Mouse (Mus musculus) kidney, postnatal 0 days (tissue): Measurements from ENCODE around the gene Lrrc2. TPM values are rescaled to one million over a fixed set of nuclear protein-coding genes. Genes with fewer than 3 reads are reported as not detected.

ENCODE experiments used
- ATAC-seq: fragments of 200-750 bp; cut with Nextera tagmentation; replicated peaks from 2 replicates; pipeline ENCODE4 v1.8.0; 2017; ENCODE audit warnings: low read depth, moderate number of reproducible peaks, moderate TSS enrichment, moderate library complexity; ENCODE audit not compliant: low FRiP score
- DNase-seq: peaks from one replicate; pipeline ENCODE4 v3.0.0-alpha.2; 2016; ENCODE audit warnings: low spot score
- H3K27ac ChIP-seq: fragments of 300-500 bp; sonication (generic); 2 replicates; pipeline ENCODE4 v1.5.1; 2014; ENCODE audit warnings: mild to moderate bottlenecking
- H3K27me3 ChIP-seq: fragments of 300-500 bp; sonication (generic); 2 replicates; pipeline ENCODE4 v1.6.1; 2014; ENCODE audit warnings: low read length, mixed read lengths; ENCODE audit not compliant: insufficient read depth
- H3K36me3 ChIP-seq: fragments of 300-500 bp; sonication (generic); 2 replicates; pipeline ENCODE4 v1.6.1; 2014; ENCODE audit warnings: low read length, mixed read lengths; ENCODE audit not compliant: insufficient read depth
- H3K4me1 ChIP-seq: fragments of 300-500 bp; sonication (generic); replicated peaks from 2 replicates; pipeline ENCODE4 v1.6.1; 2014; ENCODE audit warnings: antibody characterized with exemption, low read length, mixed read lengths; ENCODE audit not compliant: insufficient read depth
- H3K4me2 ChIP-seq: fragments of 300-500 bp; sonication (generic); 2 replicates; pipeline ENCODE4 v1.6.1; 2014; ENCODE audit warnings: mild to moderate bottlenecking, low read length, moderate library complexity, mixed read lengths
- H3K4me3 ChIP-seq: fragments of 300-500 bp; sonication (generic); replicated peaks from 2 replicates; pipeline ENCODE4 v1.5.1; 2014; ENCODE audit warnings: low read depth, low read length
- H3K9ac ChIP-seq: fragments of 300-500 bp; sonication (generic); 2 replicates; pipeline ENCODE4 v1.6.1; 2014; ENCODE audit warnings: low read depth, low read length
- H3K9me3 ChIP-seq: fragments of 300-500 bp; sonication (generic); replicated peaks from 2 replicates; pipeline ENCODE4 v1.6.1; 2016; ENCODE audit warnings: low read length, inconsistent platforms, mixed read lengths
- CTCF ChIP-seq: IDR thresholded peaks from 2 replicates; pipeline ENCODE4 v1.5.1; 2016; ENCODE audit warnings: antibody characterized with exemption, low read depth, mild to moderate bottlenecking, moderate library complexity
- WGBS: fragments of 180-500 bp; shearing (Covaris S2); extraction: QIAGEN DNeasy Blood & Tissue Kit; methylation state at CpG from one replicate; pipeline ENCODE4 v1.1.7; 2014; 5-methylcytosine and 5-hydroxymethylcytosine counted together
- polyA plus RNA-seq: library from polyadenylated mRNA; unstranded; fragments of >200 nt; fragmentation: Nextera tagmentation; extraction: Ambion mirVana; gene quantifications from 2 replicates; pipeline ENCODE4 v1.2.1, GENCODE M21; 2015

The Lrrc2 gene
- polyA plus RNA-seq, 1 experiment from 2014 or later, result 0.51 TPM

DNA sequence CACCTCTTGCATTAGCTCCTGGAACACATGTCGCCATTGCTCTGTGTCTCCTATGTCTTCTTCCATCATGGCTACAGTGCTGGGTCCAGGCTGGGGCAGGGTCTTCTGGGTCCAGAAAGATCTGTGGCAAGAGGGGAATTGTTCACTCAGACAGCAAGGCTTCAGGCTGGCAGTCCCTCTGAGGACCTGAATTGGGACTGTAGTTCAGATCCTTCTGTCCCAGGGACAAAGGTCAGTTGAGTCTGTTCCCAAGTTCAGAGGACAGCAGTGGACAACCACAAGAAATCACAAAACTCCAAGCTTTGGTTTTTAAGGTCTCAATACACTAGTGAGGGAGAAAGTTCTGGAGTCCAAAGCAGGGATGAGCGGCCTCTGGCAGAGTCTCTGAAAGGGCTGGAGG is 38.2 kb downstream of the Lrrc2 start:
- ATAC-seq, result no peak

DNA sequence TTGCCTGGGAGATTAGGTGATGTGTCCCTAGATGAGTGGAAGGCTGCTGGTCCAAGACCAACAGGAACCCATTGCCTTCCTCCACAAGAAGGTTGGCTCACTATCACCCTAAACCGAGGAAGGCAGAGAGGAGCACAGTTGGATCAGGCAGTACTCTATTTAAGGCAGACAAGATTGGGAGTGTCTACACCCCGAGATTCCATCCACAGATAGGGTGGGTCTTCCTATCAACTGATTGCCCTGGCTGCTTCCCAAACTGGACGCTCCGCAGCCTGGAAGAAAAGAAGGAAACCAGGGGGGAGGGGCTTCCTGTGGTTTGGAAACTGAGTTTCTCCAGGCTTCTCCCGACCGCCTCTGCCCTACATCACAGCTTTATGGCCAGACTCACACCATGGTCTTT is 38.9 kb downstream of the Lrrc2 start, which contains the start of gene Rtp3:
TSS of gene Rtp3 (minus strand) at position 380 of the 400 bp plus-strand sequence.
- no peak for TF ChIP-seq CTCF
- ATAC-seq (no peak), DNase-seq (no peak)
- Histone ChIP-seq H3K4me1 (no peaks in the 10 kb centered on the region), H3K9ac (no peak within 1 kb of the TSS), H3K4me2 (no peak within 1 kb of the TSS), H3K9me3 (no peaks in the 10 kb centered on the region), H3K36me3 (no peaks in the 10 kb centered on the region), H3K27me3 (no peaks in the 10 kb centered on the region), H3K4me3 (no peak within 1 kb of the TSS), H3K27ac (no peak within 1 kb of the TSS)
- WGBS, result 44% methylated on average over 6 of the region's 6 CpGs

More for the DNA sequence above, 38.2 kb downstream of the Lrrc2 start:
- H3K27me3 ChIP-seq, result no peaks in the 10 kb centered on the region
- WGBS, result 92% methylated on average over 2 of the region's 2 CpGs
- TF ChIP-seq CTCF, result no peak
- H3K4me2 ChIP-seq, result no peak overlapping the region
- no peak overlapping the region for H3K4me3 ChIP-seq
- no peaks in the 10 kb centered on the region for H3K9me3 ChIP-seq
- no peaks in the 10 kb centered on the region for H3K36me3 ChIP-seq
- no peak for DNase-seq
- no peak overlapping the region for H3K27ac ChIP-seq
- no peaks in the 10 kb centered on the region for H3K4me1 ChIP-seq
- no peak overlapping the region for H3K9ac ChIP-seq

- TF ChIP-seq CTCF, result no peak
- 28% methylated on average over 3 of the region's 3 CpGs for WGBS
- Histone ChIP-seq H3K27me3 (no peaks in the 10 kb centered on the region), H3K9me3 (no peaks in the 10 kb centered on the region), H3K4me3 (no peak overlapping the region), H3K4me1 (no peaks in the 10 kb centered on the region), H3K9ac (no peak overlapping the region), H3K27ac (no peak overlapping the region), H3K36me3 (no peaks in the 10 kb centered on the region), H3K4me2 (no peak overlapping the region)
- ATAC-seq (no peak), DNase-seq (peak; percentile 37)
Observed at GRCm38 (mm10) chr9:110993281-110993709, 42.0 kb downstream of the Lrrc2 start.

DNA sequence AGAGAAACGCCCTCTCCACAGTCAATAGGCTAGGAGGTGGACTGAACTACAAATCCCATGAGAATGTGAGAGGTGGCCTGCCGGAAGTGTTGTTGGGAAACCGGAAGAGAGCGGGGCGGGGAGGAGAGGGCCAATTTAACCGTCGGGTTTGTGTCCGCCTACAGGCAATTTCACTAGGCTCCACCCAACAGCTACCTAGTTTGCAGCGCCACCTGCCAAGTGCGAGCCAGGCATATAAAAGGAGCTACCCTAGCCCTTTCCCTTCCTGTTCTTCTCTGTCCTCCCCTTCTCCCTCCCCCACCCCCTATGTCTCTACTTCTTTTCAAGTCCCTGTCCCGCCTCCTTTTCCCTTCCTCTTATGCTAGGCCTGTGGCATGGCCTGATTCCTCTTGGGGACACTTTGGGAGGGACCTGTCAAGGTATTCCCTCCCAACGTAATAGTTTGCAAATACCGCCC is 43.4 kb downstream of the Lrrc2 start:
- Histone ChIP-seq H3K36me3 (no peaks in the 10 kb centered on the region), H3K9ac (no peak overlapping the region), H3K4me1 (no peaks in the 10 kb centered on the region), H3K9me3 (no peaks in the 10 kb centered on the region), H3K4me2 (peak overlapping the region; percentile 49), H3K27ac (no peak overlapping the region; the same call in 1 of the 2 replicates), H3K27me3 (no peaks in the 10 kb centered on the region), H3K4me3 (peak overlapping the region; percentile 26)
- WGBS, result 9% methylated on average over 13 of the region's 13 CpGs
- DNase-seq (peak; percentile 95), ATAC-seq (peak; percentile 76)
- TF ChIP-seq CTCF, result peak; percentile 55

DNA sequence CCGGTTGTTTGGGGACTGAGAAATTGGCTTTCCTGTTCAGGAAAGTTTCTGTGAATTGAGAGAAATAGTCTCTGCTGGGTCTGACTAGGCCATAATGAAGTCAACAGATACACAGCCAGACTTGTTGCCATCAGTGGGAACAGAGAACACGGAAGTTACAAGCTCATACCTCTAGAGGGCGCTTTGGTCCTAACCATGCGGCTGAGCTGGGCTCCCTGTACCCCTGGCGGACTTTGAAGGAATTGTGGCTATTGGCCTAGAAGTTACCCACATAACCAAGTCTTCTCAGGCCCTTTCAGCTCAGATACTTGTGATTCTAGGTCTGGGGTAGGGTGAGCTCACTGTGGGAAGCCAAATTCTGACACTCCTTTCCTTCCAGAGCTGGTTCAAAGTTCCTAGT is 45.9 kb downstream of the Lrrc2 start:
- peak; percentile 100 for TF ChIP-seq CTCF
- Histone ChIP-seq H3K4me3 (no peak overlapping the region), H3K27ac (no peak overlapping the region), H3K9ac (no peak overlapping the region), H3K27me3 (no peaks in the 10 kb centered on the region), H3K36me3 (no peaks in the 10 kb centered on the region), H3K4me1 (no peaks in the 10 kb centered on the region), H3K9me3 (no peaks in the 10 kb centered on the region), H3K4me2 (no peak overlapping the region)
- ATAC-seq (peak; percentile 68), DNase-seq (peak; percentile 97)
- 4% methylated on average over 5 of the region's 5 CpGs for WGBS

DNA sequence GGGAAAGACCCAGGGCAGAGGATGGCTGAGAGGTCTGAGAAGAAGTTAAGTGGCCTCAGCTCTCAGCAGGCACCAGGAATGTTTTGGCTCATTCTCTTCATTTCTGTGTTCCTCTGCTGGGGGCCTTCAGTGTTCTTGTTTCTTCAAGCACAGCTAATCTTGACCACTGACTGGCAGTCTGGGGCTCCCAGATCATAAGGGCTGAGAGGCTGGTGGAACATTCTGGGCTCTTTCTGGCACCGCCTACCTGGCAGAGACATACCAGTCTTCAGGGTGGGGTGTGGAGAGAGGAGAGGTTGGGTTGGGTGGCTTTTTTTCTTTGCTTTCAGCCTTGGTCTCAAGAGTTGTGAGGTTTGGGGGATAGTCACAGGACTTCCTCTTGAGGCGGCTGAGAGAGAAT is 47.7 kb downstream of the Lrrc2 start:
- no peak for TF ChIP-seq CTCF
- no peak overlapping the region for H3K4me3 ChIP-seq
- ATAC-seq, result no peak
- no peak overlapping the region for H3K27ac ChIP-seq
- no peaks in the 10 kb centered on the region for H3K4me1 ChIP-seq
- H3K4me2 ChIP-seq, result no peak overlapping the region
- H3K36me3 ChIP-seq, result no peaks in the 10 kb centered on the region
- 82% methylated on average over 2 of the region's 2 CpGs for WGBS
- H3K9ac ChIP-seq, result no peak overlapping the region
- no peaks in the 10 kb centered on the region for H3K9me3 ChIP-seq
- H3K27me3 ChIP-seq, result no peaks in the 10 kb centered on the region
- no peak for DNase-seq

DNA sequence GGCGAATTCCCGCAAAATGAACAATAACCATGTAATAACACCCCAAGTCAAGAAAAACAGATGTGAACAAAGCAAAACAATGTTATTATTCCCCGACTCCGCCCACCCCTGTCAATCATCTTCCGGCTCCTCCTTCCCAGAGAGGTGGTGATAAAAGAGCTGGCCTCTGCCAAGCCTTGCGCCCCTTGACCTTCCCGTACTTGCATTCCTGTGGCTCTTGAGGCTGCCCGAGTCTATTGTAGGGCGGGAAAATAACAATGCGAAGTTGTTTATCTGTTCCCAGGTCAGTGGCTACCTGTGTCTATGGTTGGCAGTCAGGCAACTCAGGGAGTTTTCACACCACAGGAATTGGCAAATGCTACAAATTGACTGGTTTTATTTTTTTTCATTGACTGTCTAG is 48.5 kb downstream of the Lrrc2 start:
- ATAC-seq (no peak), DNase-seq (peak; percentile 15)
- 69% methylated on average over 10 of the region's 10 CpGs for WGBS

More for the DNA sequence above, 48.5 kb downstream of the Lrrc2 start:
- Histone ChIP-seq H3K27me3 (no peaks in the 10 kb centered on the region), H3K9me3 (no peaks in the 10 kb centered on the region), H3K9ac (no peak overlapping the region), H3K4me2 (no peak overlapping the region), H3K4me1 (no peaks in the 10 kb centered on the region), H3K27ac (no peak overlapping the region), H3K36me3 (no peaks in the 10 kb centered on the region), H3K4me3 (no peak overlapping the region)
- TF ChIP-seq CTCF, result no peak
